Mouse (Mus musculus) CH12.LX (cell line): Measurements from ENCODE around the gene Ppp1r9b. TPM values are rescaled to one million over a fixed set of nuclear protein-coding genes. Genes with fewer than 3 reads are reported as not detected.

Experiments used
- DNase-seq: peaks from one replicate; pipeline ENCODE4 v3.0.0-alpha.2; 2013; ENCODE audit errors: extremely low read depth
- H3K27ac ChIP-seq: 2 replicates; pipeline ENCODE4 v1.5.1; 2012; ENCODE audit warnings: low read depth, mild to moderate bottlenecking, control low read depth, moderate library complexity; ENCODE audit not compliant: insufficient read depth
- H3K27me3 ChIP-seq: replicated peaks from 2 replicates; pipeline ENCODE3; 2012; ENCODE audit warnings: inconsistent platforms
- H3K36me3 ChIP-seq, 2 experiments: replicated peaks in 1 of 2; 2 replicates each; pipeline versions ENCODE3 to v1.6.1; 2012; ENCODE audit warnings: inconsistent platforms in 1 of 2, low read length in 1 of 2, mild to moderate bottlenecking in 1 of 2, mixed read lengths in 1 of 2, moderate library complexity in 1 of 2; ENCODE audit not compliant: control insufficient read depth in 1 of 2, insufficient read depth in 1 of 2
- H3K4me1 ChIP-seq, 2 experiments: 2 replicates each; pipeline ENCODE4 v1.6.1; 2012; ENCODE audit warnings: inconsistent platforms in 1 of 2, moderate library complexity in 1 of 2; ENCODE audit not compliant: insufficient read depth in 2 of 2, control insufficient read depth in 1 of 2
- H3K4me2 ChIP-seq: 2 replicates; pipeline ENCODE4 v1.6.1; 2012; ENCODE audit warnings: low read depth, mild to moderate bottlenecking, control low read depth; ENCODE audit not compliant: poor library complexity, insufficient read depth, severe bottlenecking
- H3K4me3 ChIP-seq, 3 experiments: fragments of 150-350 bp in 1 of 3; sonication (generic) in 1 of 3; replicated peaks in 1 of 3; 2 replicates each; pipeline versions ENCODE3 to v1.5.1; 2011 to 2012; ENCODE audit warnings: low read depth in 2 of 3, low read length in 2 of 3, mild to moderate bottlenecking in 2 of 3, moderate library complexity in 2 of 3, control low read depth in 1 of 3, improper control_type of control experiment in 1 of 3, inconsistent platforms in 1 of 3, mixed read lengths in 1 of 3; ENCODE audit not compliant: poor library complexity in 1 of 3
- H3K79me2 ChIP-seq: replicated peaks from 2 replicates; pipeline ENCODE4 v1.6.1; 2012; ENCODE audit warnings: mild to moderate bottlenecking, moderate library complexity; ENCODE audit not compliant: control insufficient read depth, poor library complexity, insufficient read depth, severe bottlenecking; ENCODE audit errors: extremely low read depth
- H3K9ac ChIP-seq: 2 replicates; pipeline ENCODE4 v1.6.1; 2012; ENCODE audit warnings: low read depth, mild to moderate bottlenecking, control low read depth, moderate library complexity; ENCODE audit not compliant: insufficient read depth
- H3K9me3 ChIP-seq: replicated peaks from 2 replicates; pipeline ENCODE3; 2012; ENCODE audit warnings: low read length, inconsistent platforms, mixed read lengths
- BHLHE40 ChIP-seq: IDR thresholded peaks from 2 replicates; pipeline ENCODE4 v1.6.1; 2011; ENCODE audit warnings: mild to moderate bottlenecking, low read depth, low read length, improper control_type of control experiment
- CHD2 ChIP-seq: IDR thresholded peaks from 2 replicates; pipeline ENCODE4 v1.6.1; 2011; ENCODE audit warnings: low read length, improper control_type of control experiment
- CTCF ChIP-seq, 2 experiments: IDR thresholded peaks in 1 of 2; conservative IDR thresholded peaks in 1 of 2; 2 replicates each; pipeline ENCODE4 v1.5.1; 2011 to 2012; ENCODE audit warnings: low read depth in 2 of 2, low read length in 2 of 2, improper control_type of control experiment in 1 of 2, inconsistent platforms in 1 of 2, mild to moderate bottlenecking in 1 of 2, moderate library complexity in 1 of 2
- ETS1 ChIP-seq: conservative IDR thresholded peaks from 2 replicates; pipeline ENCODE4 v1.6.1; 2012; ENCODE audit warnings: low read depth, mild to moderate bottlenecking, inconsistent platforms, low read length, improper control_type of control experiment, moderate library complexity
- GABPA ChIP-seq: IDR thresholded peaks from 2 replicates; pipeline ENCODE4 v1.6.1; 2012; ENCODE audit warnings: low read depth, low read length, improper control_type of control experiment, inconsistent platforms; ENCODE audit not compliant: insufficient replicate concordance
- IRF4 ChIP-seq: IDR thresholded peaks from 2 replicates; pipeline ENCODE4 v1.6.1; 2014; ENCODE audit warnings: low read depth, mild to moderate bottlenecking, inconsistent platforms, low read length, improper control_type of control experiment
- JUND ChIP-seq: conservative IDR thresholded peaks from 2 replicates; pipeline ENCODE4 v1.6.1; 2011; ENCODE audit warnings: low read depth, low read length, improper control_type of control experiment
- KAT2A ChIP-seq: IDR thresholded peaks from 2 replicates; pipeline ENCODE4 v1.6.1; 2012; ENCODE audit warnings: low read length, improper control_type of control experiment, inconsistent platforms; ENCODE audit not compliant: insufficient replicate concordance
- MAX ChIP-seq: IDR thresholded peaks from 2 replicates; pipeline ENCODE4 v1.6.1; 2011; ENCODE audit warnings: low read length, improper control_type of control experiment
- MXI1 ChIP-seq: IDR thresholded peaks from 2 replicates; pipeline ENCODE4 v1.6.1; 2011; ENCODE audit warnings: mild to moderate bottlenecking, low read depth, low read length, improper control_type of control experiment
- MYC ChIP-seq: IDR thresholded peaks from 2 replicates; pipeline ENCODE4 v1.6.1; 2011; ENCODE audit warnings: low read depth, mild to moderate bottlenecking, improper control_type of control experiment, low read length
- NELFE ChIP-seq: IDR thresholded peaks from 2 replicates; pipeline ENCODE4 v1.6.1; 2011; ENCODE audit warnings: low read depth, low read length, improper control_type of control experiment
- PAX5 ChIP-seq: IDR thresholded peaks from 2 replicates; pipeline ENCODE4 v1.6.1; 2012; ENCODE audit warnings: low read length, inconsistent platforms, mixed read lengths
- ZKSCAN1 ChIP-seq: IDR thresholded peaks from 2 replicates; pipeline ENCODE4 v1.6.1; 2012; ENCODE audit warnings: low read depth, inconsistent platforms, low read length, improper control_type of control experiment, borderline replicate concordance
- ZMIZ1 ChIP-seq: IDR thresholded peaks from 2 replicates; pipeline ENCODE4 v1.6.1; 2012; ENCODE audit warnings: low read depth, mild to moderate bottlenecking, inconsistent platforms, low read length, improper control_type of control experiment
- ZNF384 ChIP-seq: IDR thresholded peaks from 2 replicates; pipeline ENCODE4 v1.6.1; 2012; ENCODE audit warnings: low read depth, low read length, improper control_type of control experiment, inconsistent platforms
- dilution Hi-C: fragments of 300-500 bp; cut with MboI; formaldehyde crosslinking; loops from 2 replicates; pipeline ENCODE4 v1.14.3; 2020; ENCODE audit warnings: low sequenced_read_pairs; ENCODE audit not compliant: extremely low pct_unique_long_range_greater_than_20kb, extremely low pct_ligation_motif_present
- in situ Hi-C: fragments of 300-500 bp; cut with MboI; formaldehyde crosslinking; loops from 3 replicates; pipeline ENCODE4 v1.14.3; 2019; ENCODE audit warnings: low sequenced_read_pairs, low pct_ligation_motif_present, low pct_unique_long_range_greater_than_20kb, mixed read lengths
- polyA plus RNA-seq: library from polyadenylated mRNA; unstranded; fragments of >175 nt; gene quantifications from 2 replicates; pipeline ENCODE4 v1.2.1, GENCODE M21; 2012; ENCODE audit warnings: low read depth; ENCODE audit not compliant: insufficient read length
- total RNA-seq, 2 experiments: library from RNA; depleted of rRNA; stranded (reverse); fragments of 300-350 nt in 1 of 2; fragments of >200 nt in 1 of 2; gene quantifications; 2 replicates each; pipeline ENCODE4 v1.2.3; 2012 to 2014

The Ppp1r9b gene
- total and polyA plus RNA-seq, 3 experiments: 7.8 to 21.8 (median 21.2) TPM

GRCm38 (mm10) chr11:94952169-94952568 is 38.7 kb upstream of the Ppp1r9b start:
- H3K4me1 ChIP-seq: no peaks in the 10 kb centered on the region
- H3K27me3 ChIP-seq: peaks cover 91% of the 10 kb centered on the region
- no peak overlapping the region for H3K4me2 ChIP-seq
- H3K4me3 ChIP-seq: no peak overlapping the region
- in situ Hi-C loops: no loop called here
- no peaks in the 10 kb centered on the region for H3K79me2 ChIP-seq
- H3K27ac ChIP-seq: no peak overlapping the region
- dilution Hi-C loops: no loop called here
- no peak for TF ChIP-seq KAT2A
- no peak for TF ChIP-seq IRF4
- no peak for TF ChIP-seq PAX5
- TF ChIP-seq CTCF (conservative IDR thresholded peaks at IDR 0.05 in 1 of 2, IDR thresholded peaks at IDR 0.05 in 1 of 2; ENCODE audit: low read depth in 2 of 2, low read length in 2 of 2): no peak
- no peak for TF ChIP-seq ZMIZ1
- no peak for TF ChIP-seq NELFE
- no peak for TF ChIP-seq CHD2
- TF ChIP-seq BHLHE40: no peak
- TF ChIP-seq JUND: no peak
- no peak for TF ChIP-seq GABPA
- no peak for TF ChIP-seq MAX
- TF ChIP-seq ZNF384: no peak
- TF ChIP-seq MXI1: no peak
- H3K9me3 ChIP-seq: no peaks in the 10 kb centered on the region
- H3K36me3 ChIP-seq: no peaks in the 10 kb centered on the region
- H3K9ac ChIP-seq: no peak overlapping the region
- DNase-seq: no peak

- Histone ChIP-seq H3K9me3 (no peaks in the 10 kb centered on the region), H3K27me3 (peaks cover 87% of the 10 kb centered on the region), H3K9ac (no peak overlapping the region), H3K4me1 (0 out of 4 replicates have a peak, but pooled peaks cover 0 to 4% of the 10 kb centered on the region in 2 experiments), H3K4me2 (no peak overlapping the region), H3K36me3 (no peaks in the 10 kb centered on the region), H3K79me2 (no peaks in the 10 kb centered on the region), H3K4me3 (no peak overlapping the region), H3K27ac (no peak overlapping the region)
- no peak for TF ChIP-seq MYC
- no peak for TF ChIP-seq ZKSCAN1
- TF ChIP-seq ETS1: no peak
- no peak for TF ChIP-seq IRF4
- in situ Hi-C loops: no loop called here
- dilution Hi-C loops: no loop called here
- no peak for DNase-seq
These were observed 35.7 kb upstream of the Ppp1r9b start for GRCm38 (mm10) chr11:94955103-94955502.
